Mouse (Mus musculus) left cerebral cortex, postnatal 25 days (tissue): ENCODE results near the gene Nrxn1. TPM values are rescaled to one million over a fixed set of nuclear protein-coding genes. Genes with fewer than 3 reads are reported as not detected.
A peak's percentile ranks its signal among the peaks of the same experiment; 100 is the strongest.

Experiments
- DNase-seq, 2 experiments: peaks; one replicate each; pipeline ENCODE4 v3.0.0; 2022; ENCODE audit warnings: low spot score in 2 of 2, mixed read lengths in 1 of 2
- intact Hi-C: fragments of 180-260 bp; cut with DNase I; formaldehyde crosslinking; loops from one replicate; pipeline ENCODE4 v1.15.1; 2025
- microRNA-seq, 2 experiments: library from miRNA; unstranded; fragments of <30 nt; microRNA quantifications; one replicate each; pipeline ENCODE4 v1.2.0; 2022
- total RNA-seq, 2 experiments: library from RNA; stranded (reverse); gene quantifications; 2 replicates each; pipeline ENCODE4 v1.2.3; 2021

Nrxn1 gene
- total RNA-seq, 2 experiments from 2014 or later = 569 to 611 TPM

DNA sequence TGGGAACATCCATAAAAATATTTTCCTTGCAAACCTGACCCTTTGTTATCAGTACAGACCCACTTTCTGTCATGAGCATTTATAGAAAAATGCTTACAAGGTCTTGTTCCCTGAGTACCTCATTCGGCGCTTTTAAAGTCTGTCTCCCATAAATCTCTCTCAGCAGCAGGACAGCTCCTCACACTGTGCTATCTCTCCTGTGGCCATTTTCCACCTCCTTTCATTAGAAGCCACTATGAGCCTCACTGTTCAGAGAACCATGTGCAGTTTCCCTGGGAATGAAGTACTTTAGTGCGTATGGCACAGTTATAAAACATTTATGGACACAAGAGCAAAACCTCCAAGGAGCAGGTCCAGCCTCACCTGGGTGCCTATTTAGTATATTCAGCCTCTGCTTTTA lies 1014.4 kb downstream of the Nrxn1 start:
- intact Hi-C loops = no loop called here
- no peak for DNase-seq

- no peak for DNase-seq
- intact Hi-C loops = no loop called here
These were observed 1030.0 kb downstream of the Nrxn1 start for GRCm38 (mm10) chr17:90062866-90063265.

DNA sequence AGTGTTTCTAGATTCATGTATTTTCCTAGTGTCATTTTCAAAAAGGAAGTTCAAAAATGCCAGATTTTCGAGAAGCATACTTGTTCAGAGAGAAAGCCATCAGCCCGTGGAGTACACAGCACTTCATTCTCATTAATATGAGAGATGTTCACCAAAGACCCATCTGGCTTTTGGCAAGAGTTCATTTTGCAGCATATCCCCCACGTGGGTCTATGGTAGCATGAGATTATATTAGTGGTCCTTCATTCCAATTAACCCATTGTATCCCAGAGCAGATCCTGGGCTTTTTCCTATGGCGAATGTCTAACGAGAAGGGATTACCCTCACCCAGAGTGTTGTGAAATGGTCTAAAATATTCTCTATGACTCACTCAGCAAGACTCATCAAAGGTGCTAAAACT lies 1032.0 kb downstream of the Nrxn1 start:
- intact Hi-C loops = no loop called here
- peak in 1 of 2 experiments; percentile 47 for DNase-seq

DNA sequence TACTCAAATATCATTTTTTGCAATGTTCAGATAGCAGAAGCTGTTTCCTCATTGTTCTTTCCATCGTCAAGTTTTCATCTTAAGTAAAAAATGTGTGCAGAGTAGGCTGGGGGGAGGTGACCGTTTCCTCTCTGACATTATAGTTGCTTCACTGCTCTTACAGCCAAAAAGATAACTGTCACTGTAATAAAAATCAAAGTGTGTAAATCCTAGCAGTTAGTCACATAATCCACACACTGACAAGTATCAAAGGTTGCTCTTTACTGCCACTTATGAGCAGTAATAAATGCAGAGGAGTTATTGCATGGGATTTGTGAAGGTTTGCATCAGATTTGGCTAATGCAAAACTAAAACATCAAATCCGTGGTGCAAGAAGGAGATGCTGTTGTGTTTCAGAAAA lies 1032.7 kb downstream of the Nrxn1 start:
- intact Hi-C loops = no loop called here
- DNase-seq = no peak

GRCm38 (mm10) chr17:90059320-90060111 lies 1033.4 kb downstream of the Nrxn1 start:
- intact Hi-C loops = no loop called here

GRCm38 (mm10) chr17:90054312-90054711 lies 1038.6 kb downstream of the Nrxn1 start:
- intact Hi-C loops = no loop called here
- no peak for DNase-seq

More at GRCm38 (mm10) chr17:90059320-90060111, 1033.4 kb downstream of the Nrxn1 start:
- peak in 1 of 2 experiments; percentile 43 for DNase-seq

- intact Hi-C loops = no loop called here
- DNase-seq = no peak
These were observed 1053.6 kb downstream of the Nrxn1 start for GRCm38 (mm10) chr17:90039316-90039715.

GRCm38 (mm10) chr17:90032416-90032815 lies 1060.5 kb downstream of the Nrxn1 start:
- intact Hi-C loops = no loop called here
- no peak for DNase-seq

- no peak for DNase-seq
- intact Hi-C loops = no loop called here
These were observed 1076.2 kb downstream of the Nrxn1 start for GRCm38 (mm10) chr17:90016636-90017035.

DNA sequence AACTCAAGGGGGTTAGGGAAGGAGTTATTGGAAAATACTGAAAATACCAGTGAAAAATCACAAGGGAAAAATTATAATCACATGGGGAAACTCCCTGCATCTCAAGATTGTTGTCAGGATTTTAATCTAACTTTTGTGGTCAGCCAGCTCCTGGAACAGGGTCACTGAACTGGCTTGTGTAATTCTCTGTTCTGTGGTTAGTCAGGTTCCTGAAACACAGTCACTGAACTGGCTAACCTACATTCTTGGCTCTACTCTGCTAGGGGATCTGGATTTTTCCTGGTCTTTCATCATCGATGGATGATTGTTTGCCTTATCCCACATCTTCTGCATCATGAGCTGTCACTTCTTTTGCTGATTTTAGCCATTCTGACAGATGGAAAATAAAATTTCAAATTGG lies 1081.1 kb downstream of the Nrxn1 start:
- intact Hi-C loops = no loop called here
- DNase-seq = no peak

GRCm38 (mm10) chr17:90007438-90008109 lies 1085.3 kb downstream of the Nrxn1 start:
- DNase-seq = peak; percentile 23 to 31
- intact Hi-C loops = no loop called here

GRCm38 (mm10) chr17:89990651-89991050 lies 1102.2 kb downstream of the Nrxn1 start:
- intact Hi-C loops = no loop called here
- no peak for DNase-seq

Small RNA genes lying within 50 kb of the gene (microRNA-seq; reads per million reads assigned to microRNA genes)
- 0 reads per million in 2 experiments for gene Gm24510
- 0 reads per million in 2 experiments for gene Gm27475
- 0.25 to 0.67 reads per million in 2 experiments for gene Gm47307
